Mouse (Mus musculus) natural killer cell, adult 2 months (primary cell): ENCODE results near the gene Srebf1.

ENCODE experiments used
- DNase-seq, 2 experiments: peaks; one replicate each; pipeline ENCODE4 v3.0.0; 2022; ENCODE audit warnings: low spot score in 2 of 2

Gene Srebf1

DNA sequence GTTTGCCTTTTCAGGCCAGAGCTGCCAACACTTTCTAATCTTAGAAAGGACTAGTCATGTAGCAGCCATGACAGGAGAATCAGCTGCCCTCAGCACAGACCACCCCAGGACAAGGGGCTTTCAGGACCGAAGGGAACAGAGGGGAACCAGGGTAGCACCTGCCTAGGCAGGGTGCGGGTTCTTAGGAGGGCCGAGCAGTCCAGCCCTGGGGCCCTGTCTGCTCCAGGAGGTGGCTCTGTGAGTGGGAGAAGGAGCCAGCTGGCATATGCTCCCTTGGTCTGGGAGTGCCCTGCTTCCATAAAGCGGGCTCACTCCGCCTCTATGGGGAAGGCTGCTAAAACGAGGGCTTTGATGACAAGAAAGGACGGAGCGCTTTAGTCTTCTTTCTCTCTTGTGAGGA, 10.9 kb upstream of the Srebf1 start:
- DNase-seq: no peak

DNA sequence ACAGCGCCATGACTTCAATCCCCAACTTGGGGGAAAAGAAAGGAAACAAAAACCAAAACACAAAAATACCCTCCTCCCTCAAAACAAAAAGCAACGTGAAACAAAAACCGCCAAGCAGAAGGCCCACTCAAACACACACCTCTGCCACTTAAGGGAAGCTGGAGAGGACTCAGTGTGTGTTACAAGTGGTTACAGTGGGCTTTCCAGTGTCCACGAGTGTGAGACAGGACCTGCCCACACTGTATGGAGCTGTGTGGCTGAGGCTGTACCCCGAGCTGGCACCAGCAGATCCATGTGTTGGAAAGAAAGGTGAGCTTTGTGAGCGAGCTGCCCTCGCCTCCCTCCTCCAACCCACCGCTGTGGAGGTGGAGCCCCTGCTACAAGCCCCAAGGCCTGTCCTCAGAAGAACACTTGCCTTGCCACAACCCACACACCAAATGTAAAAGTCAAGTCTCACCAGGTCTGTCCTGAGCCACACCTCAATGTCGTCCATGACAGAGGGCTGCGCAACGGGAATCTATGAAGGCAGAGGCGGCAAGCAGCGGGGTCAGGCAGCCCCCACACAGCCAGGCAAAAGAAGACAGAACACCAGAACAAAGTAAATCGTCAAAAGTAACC, 10.2 kb upstream of the Srebf1 start:
- DNase-seq: no peak

DNA sequence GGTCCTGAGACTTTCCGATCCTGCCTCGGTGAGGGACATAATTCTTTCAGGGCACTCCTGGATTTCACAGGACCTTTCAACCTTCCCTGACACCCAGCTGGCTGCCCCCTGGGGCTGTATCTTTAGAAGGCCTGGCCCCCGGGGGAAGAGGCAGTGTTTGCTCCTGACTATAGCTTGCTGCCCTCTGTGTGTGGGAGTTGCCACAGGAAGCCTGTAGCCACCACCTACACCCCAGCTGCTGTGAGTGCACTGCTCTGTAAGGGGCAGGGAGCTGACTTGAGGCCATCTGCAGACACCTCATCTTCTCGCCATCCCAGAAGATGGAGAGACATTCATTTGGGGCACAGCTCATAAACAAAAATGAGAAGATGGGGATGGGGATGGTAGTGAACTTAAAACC, 9.6 kb upstream of the Srebf1 start:
- DNase-seq: no peak

DNA sequence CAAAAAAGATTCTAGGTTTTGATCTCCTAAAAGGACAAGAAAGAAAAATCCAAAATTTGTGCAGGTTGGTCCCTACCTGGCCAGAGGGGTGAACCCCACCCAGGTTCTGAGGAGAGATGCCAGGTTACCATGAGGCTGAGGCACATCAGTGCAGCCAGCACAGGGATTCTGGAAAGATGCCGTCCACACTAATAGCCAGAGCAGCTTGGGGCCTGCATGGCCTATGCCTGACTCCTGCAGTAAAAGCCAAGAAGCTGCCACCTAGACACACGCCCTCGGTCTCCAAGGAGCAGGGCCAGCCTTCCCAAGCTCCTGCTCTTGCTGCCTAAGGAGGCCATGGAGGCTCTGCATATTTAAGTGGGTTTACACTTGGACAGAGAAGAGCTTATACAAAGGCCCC, 8.9 kb upstream of the Srebf1 start:
- no peak for DNase-seq

DNA sequence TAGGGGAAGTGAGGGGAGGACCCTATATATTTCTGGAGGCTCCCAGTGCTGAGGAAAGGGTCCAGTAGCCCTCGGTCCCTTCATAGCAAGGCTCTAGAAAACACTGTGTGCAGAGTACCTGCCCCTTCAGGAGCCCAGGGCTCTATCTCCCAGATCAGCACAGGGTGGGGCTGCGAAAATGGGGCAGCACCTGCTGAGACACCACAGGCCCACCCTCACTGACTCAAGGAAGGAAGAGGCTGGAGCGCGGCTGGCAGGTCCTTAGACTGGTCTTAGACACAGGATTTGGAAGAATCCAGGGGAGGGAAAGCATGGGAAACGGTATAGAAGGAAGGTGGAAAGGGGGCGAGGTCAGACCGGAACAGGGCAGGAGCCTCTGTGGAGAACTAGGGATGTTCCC, 8.1 kb upstream of the Srebf1 start:
- no peak for DNase-seq

DNA sequence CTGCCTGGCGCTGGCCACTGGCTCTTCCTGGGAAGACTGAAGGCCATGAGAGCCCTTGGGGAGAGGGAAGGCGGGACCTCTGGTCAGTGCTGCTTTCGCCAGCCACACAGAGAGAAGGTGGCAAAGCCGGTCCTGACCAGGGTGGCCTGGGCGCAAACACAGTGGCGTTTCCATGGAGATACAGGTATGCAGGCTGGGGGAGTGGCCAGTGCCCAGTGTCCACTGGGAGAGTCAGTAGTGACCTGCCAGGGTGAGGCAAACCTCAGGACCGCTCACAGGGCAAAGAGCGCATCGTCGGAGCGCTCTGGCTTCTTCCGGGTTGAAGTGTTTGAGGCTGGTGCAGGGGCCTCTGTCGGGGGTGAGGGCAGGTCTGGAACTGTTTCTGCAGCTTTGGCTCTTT, 7.4 kb upstream of the Srebf1 start:
- DNase-seq: no peak

DNA sequence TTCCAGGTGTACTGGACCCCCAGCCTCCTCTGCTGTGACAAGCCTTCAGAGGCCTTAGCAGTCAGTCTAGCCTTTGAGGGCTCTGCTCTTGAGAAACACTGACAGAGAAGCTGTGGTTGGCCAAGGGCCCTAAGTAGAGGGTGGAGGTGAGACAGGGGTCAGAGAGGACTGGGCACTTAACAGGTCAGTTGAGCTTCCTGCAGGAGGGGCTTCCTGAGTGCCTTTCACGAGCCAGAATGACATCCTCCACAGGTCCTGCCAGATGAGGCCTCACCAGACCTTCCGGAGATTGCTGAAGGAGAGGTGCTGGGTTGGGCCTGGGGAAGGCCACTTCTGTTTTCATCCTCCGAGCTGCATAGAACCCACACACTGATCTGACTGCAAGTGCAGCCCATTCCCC, 6.1 kb upstream of the Srebf1 start:
- DNase-seq: no peak

DNA sequence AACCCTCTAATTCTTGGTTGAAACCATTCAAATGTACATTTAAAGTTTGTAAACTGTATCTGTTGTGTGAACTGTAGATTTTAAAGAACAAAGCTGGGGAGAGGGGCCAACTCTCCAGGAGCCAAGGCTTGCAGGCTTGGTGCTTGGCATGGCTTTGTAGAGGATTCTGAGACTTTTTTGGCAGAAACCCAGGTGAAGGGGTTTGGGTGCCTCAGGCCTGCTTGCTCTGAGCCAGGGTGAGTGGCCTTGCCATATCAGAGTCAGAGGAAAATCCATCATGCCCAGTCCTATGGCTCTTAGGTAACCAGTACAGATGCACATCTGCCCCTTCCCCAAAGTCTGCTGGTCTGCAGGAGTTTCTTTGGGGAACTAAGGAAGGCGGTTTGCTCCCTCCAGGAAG, 3.5 kb upstream of the Srebf1 start:
- no peak for DNase-seq

DNA sequence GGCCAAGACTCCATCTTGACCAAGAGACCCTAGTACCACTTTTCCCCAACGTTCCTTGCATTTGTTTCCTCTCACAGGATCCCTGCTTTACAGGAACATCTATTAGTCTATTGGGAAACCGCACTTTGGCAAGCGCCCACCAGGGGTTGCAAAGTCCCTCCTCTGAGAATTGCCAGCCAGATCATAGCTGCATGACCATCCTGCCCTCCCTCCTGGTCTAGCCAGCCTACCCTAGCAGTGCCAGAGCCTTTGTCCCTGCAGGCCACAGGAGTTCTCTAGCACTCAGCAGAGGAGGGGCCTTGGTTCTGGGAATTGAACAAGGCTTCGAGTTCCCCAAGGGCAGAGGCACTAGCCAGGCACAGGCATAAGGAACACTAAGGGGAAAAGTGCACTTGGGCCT, 2.3 kb upstream of the Srebf1 start:
- DNase-seq: no peak

DNA sequence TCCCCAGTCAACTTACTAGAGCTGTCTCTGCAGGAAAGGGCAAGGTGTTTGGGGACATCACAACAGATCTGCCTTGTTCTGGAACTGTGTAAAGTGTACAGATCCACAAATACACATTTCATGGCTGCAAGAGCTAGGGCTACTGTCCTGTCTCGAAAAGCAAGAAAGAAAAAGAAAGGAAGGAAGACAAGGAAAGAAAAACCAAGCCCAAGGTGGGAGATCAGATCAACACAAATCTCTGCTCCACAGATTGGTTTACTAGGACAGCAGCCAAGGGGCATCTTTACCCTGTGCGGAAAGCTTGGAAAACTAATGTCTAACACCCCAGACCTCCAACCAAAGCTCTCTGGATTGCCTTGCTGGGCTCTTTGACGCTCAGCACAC, 304 bp downstream of the Srebf1 start:
- no peak for DNase-seq

DNA sequence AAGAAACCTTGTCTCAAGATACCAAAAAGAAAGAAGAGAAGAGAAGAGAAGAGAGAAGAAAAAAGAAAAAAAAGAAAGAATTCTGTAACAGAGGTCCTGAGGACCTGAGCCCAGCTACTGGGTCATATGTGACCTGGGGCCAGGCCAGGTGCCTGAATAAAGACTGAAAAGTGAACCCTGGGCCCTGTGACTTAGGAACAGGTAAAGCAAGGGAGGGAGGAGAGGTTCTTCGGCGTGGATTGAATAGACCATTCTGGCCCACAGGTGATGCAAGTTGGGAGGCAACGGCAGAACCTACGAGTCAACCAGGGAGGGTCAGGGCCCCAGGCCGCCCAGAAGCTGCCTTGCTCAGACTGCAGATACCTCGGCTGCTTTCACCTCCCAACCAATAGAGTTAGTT, 956 bp downstream of the Srebf1 start:
- DNase-seq: no peak

DNA sequence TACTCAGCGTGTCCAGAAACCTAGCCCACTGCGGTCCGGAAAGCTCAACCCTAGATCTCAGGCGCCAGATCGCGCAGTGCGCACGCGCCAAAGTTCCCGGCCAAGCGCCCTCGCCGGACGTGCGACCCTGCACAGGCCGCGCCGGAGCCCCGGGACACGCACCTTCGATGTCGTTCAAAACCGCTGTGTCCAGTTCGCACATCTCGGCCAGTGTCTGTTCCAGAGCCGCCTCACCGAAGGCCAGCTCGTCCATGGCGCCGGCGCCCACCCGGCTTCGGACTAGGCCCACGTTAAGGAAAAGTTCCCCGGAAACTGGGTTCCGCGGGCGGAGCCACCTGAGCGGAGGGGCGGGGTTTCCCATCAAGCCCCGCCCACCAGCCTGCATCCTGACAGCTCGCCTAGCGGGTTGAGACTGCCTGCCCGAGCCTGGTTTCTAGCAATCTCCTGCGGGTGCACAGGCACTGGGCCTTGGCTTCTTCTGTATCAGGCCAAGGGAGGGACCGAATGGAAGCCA, 2.0 kb downstream of the Srebf1 start:
- peak; percentile 93 to 94 for DNase-seq

DNA sequence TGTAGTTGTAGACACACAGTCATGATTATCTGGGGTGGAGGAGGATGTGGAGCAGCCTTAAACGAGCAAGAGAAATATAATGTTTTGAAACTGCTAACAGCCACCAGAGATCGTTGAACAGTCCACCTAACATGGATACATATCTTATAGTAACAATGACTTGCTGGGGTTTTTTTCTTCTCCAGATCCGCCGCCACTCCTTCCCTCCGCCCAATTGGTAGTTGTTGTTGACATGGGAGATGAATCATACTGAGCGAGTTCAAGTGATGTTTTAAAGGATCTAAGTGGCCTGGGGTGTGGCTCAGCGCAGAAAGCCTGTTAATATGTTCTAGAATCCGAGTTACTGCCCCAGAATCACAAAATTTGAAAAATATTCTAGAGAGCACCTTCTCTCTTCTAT, 2.8 kb downstream of the Srebf1 start:
- peak; percentile 33 to 45 for DNase-seq

DNA sequence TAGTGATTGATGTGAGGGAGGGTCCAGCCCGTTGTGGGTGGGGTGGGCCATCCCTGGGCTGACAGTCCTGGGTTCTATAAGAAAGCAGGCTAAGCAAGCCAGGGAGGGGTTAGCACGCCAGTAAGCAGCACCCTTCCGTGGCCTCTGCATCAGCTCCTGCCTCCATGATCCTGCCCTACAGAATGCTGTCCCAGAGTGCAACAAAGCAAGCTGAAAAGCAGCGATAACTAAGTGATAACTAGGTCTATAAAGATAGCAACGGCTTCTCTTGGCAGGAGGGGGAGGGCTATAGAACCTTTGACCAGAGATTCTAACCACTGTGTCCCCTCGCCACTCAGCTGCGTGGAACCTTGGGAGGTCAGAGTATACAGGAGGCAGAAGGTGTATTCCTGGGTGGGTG, 4.9 kb downstream of the Srebf1 start:
- DNase-seq: no peak

DNA sequence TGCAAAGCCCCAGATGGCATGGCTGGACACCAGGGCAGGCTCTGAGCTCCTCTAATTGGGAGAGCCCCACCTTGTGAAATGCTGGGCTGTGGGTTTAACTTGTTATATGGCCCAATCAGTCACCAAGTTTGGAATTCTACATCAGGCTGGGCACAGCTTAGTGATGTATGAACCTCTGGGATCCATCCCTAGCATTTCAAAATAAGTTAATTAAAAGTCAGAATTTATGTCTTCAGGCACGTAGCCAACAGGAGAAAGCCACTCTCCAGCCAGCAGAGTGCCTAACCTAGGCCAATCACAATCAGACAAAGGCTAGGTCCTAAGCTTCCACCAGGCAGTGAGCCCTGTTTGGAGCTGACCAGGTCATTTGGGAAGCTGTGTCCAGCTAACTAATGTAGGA, 5.7 kb downstream of the Srebf1 start:
- no peak for DNase-seq

DNA sequence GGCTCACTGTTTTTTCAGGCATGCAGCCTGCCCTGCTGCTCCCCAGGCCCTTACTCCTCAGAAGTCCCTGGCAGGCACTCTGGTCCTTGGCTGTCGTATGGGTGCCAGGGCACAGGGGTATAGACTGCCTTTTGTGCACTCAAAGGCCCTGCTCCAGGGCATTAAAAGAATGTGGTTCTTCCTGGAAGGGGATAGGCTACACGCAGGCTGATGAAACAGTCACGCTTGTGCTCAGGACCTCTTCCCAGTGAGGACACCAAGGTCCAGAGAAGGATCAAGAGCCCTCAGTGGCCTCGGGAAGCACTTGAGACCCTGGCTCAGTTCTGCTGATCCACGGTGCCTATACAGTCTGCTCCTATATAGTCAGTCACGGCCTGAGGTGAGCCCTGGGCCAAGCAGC, 9.1 kb downstream of the Srebf1 start:
- DNase-seq: no peak

DNA sequence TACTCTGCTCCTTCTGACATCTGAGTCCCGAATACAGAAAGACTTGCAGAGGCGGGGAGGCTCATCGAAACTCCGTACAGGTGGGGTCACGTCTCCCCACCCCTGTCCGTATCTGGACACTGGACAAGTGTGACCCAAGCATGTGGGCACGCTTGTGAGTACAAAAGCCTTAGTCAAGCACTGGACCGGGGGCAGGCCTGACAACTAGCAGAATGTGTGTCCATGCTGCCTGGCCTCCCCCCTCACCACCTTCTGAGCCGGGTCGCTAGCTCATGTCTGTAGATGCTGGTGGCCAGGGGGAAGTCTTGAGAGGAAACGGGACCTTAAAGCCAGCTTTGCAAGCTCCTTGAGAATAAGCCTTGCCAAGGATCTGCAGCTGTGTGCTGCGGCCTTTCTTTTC, 10.6 kb downstream of the Srebf1 start:
- DNase-seq: no peak

DNA sequence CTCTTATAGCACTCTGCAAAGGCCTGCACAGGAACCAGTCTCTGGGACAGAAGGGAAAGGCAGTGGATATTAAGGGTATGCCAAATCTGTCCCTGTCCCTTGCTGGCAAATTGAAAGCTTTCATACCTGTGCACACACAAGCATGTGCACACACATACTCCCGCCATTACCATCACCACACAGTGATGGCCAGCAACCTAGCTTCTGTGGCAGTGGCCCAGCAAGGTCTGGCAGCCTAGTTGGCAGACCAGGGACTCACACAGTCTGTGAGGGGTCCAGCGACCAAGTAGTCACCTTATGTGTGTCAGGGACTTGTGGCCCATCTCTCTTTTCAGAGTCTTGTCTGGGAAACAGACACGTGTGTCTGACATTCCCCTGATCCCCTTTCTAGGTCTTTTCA, 11.2 kb downstream of the Srebf1 start:
- no peak for DNase-seq

DNA sequence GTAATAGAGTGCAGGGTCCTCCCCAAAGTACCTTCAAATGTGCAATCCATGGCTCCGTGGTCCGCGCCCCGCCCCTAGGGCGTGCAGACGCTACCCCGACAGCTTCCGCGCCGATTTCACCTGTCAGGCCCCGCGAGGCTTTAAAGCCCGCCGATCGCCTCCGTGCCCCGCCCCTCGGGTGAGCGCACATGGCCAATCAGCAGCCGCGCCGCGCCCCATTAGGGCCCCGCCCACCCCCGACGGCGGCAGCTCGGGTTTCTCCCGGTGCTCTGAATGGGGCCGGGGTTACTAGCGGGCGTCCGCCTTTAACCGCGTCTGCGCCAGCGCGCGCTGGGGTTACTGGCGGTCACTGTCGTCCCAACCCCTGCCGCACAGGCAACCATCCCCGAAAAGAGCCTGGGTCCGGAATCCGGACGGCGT, 12.1 kb downstream of the Srebf1 start:
- DNase-seq: peak; percentile 96 to 97

DNA sequence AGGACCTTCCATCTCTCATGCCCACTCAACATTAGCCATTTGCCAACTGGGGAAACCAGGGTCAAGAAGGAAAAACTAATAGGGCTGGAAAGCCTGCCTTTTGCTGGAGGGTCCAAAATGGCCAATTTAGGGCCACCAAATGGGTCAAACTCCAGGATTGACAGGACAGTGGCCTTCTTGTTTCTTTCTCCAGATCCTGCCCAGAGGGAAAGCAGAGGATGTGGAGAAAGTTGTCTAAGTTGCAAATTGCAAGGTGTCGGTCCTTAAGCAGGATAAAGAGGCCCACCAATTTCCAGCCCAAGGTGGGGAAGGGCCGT, 12.5 kb downstream of the Srebf1 start:
- no peak for DNase-seq

DNA sequence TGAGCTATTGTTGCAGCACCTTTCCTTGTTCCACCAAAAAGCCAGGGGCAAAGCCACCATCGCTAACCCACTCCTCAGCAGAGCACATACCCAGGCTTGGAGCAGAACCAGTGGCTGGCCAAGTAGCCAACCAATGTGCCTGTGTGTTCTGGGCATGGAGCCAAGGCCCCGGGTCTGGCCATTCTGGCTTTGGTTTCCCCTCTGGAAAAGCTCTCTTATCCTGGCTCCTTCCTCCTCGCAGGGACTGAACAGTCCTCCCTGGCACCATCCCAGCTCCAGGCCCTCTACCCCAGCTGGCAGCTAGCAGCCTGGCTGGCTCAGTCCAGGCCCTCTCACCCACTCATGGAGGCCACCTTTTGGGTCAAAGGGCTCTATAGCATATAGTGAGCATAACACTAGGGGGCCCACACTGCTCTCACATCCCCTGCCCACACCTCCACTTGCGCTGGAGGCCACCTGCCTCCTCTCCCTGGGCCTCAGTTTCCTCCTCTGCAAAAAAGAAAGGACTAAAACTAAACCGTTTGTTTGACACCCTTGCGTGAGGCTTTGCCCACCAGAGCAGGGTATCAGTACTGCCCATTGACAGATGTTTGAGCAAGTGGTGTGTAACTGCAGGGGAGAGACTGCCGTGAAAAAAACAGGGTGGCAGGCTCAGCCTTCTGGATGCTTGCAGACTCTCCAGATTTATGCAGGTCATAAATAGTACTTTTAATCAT, 13.0 kb downstream of the Srebf1 start:
- no peak for DNase-seq

DNA sequence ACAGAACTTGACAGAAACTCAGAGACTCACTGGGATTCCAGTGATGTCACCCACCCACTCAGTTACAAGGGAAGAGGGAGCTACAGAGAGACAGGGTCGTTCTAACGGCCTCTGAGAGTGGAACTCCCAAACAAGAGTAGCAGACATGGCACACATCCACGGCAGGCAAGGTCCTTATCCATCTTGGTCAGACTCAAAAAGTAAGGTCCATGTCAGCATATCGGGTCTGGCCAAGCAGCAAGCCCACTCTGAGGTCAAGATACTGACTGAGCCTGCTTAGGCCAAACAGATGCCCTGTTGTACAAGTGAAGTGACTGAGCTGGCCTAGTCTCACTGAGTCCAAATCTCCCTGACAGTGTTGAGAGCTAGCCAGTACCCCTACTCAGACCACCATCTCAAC, 13.7 kb downstream of the Srebf1 start:
- DNase-seq: no peak

DNA sequence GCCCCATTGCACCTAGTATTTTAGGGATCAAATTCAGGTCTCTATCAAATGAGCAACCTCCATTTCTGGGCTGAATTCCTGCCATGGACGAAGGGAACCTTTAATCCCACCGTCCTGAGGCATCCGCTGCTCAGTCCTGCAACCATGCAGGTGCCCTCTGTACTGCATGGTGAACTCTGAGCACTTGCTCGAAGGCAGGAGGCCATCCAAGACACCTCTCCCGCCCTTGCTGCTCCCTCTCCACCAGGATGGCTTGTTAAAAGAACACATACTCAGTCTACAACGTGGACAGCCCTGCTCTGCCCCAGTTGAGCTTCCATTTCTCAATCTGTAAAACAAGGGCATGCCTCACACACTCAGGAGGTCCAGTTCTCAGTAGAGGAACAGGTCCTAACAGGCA, 14.2 kb downstream of the Srebf1 start:
- no peak for DNase-seq

DNA sequence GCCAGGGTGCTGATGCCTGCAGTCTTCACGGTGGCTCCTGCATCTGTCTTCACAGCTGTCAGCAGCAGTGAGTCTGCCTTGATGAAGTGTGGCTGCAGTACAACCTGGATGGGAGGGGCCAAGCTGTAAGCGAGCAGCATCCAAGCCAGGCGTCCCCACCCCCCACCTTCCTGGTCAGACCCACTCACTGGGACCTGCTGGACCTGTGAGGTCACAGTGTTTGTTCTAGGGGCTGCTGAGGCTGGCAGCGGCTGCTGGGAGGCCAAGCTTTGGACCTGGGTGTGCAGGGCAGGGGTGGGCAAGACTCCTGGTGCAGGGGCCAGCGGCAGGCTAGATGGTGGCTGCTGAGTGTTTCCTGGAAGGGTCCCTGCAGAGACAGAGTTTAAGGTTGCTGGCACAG, 16.2 kb downstream of the Srebf1 start:
- DNase-seq: no peak
